Mouse (Mus musculus) brain, embryonic 14.5 days (tissue): ENCODE data around the gene Cdk5rap2.

Source experiments
- CTCF ChIP-seq: fragments of 200-500 bp; IDR thresholded peaks from 2 replicates; pipeline ENCODE4 v1.5.1; 2012; ENCODE audit warnings: inconsistent platforms, mild to moderate bottlenecking, moderate library complexity, borderline replicate concordance; ENCODE audit not compliant: insufficient read depth, insufficient read length; ENCODE audit errors: extremely low read depth
- POLR2A ChIP-seq: fragments of 200-500 bp; IDR thresholded peaks from 2 replicates; pipeline ENCODE4 v1.6.1; 2012; ENCODE audit warnings: mild to moderate bottlenecking, inconsistent platforms, borderline replicate concordance; ENCODE audit not compliant: poor library complexity, insufficient read depth, insufficient read length, severe bottlenecking; ENCODE audit errors: extremely low read depth

DNA sequence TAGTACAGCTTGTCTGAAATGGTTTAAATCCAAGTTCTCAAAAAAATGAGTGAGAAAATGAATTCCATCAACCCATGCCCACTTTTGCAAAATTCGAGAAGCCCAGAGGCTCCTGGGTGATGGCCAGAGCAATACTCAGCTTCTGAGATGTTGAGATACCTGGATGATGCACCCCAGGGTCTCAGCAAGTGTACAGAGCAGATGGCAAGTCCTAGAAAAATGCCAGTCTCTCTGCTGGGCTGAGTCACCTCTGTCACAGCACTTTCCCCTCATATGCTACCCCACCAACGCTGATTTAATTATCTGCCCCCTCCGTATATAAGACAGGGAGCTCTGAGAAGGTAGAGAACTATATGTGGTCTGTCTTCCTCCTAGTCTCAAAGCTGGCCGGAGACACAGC, 137.3 kb downstream of the Cdk5rap2 start:
- no peak for TF ChIP-seq CTCF
- TF ChIP-seq POLR2A = no peak
